Mouse (Mus musculus) cerebellum, adult 11 months (tissue): Measurements from ENCODE around the gene Ikzf1.

Source experiments
- DNase-seq: peaks from one replicate; pipeline ENCODE4 v3.0.0; 2022

Gene Ikzf1

GRCm38 (mm10) chr11:11684930-11685852, at the start of gene Ikzf1:
Ikzf1 (plus strand) TSS chr11:11685003.
- DNase-seq: no peak

GRCm38 (mm10) chr11:11644303-11644702, 40.5 kb upstream of the Ikzf1 start:
- DNase-seq: no peak

GRCm38 (mm10) chr11:11656388-11656787, 28.4 kb upstream of the Ikzf1 start:
- no peak for DNase-seq

GRCm38 (mm10) chr11:11656995-11657530, 27.7 kb upstream of the Ikzf1 start:
- DNase-seq: no peak

- DNase-seq: no peak
Observed at GRCm38 (mm10) chr11:11657634-11658033, 27.2 kb upstream of the Ikzf1 start.

- DNase-seq: no peak
Observed at GRCm38 (mm10) chr11:11658834-11659233, 26.0 kb upstream of the Ikzf1 start.

- DNase-seq: no peak
Observed at GRCm38 (mm10) chr11:11660651-11661050, 24.2 kb upstream of the Ikzf1 start.

- DNase-seq: no peak
Observed at GRCm38 (mm10) chr11:11667254-11667921, 17.4 kb upstream of the Ikzf1 start.

GRCm38 (mm10) chr11:11667922-11668290, 16.9 kb upstream of the Ikzf1 start:
- DNase-seq: no peak

- DNase-seq: no peak
Observed at GRCm38 (mm10) chr11:11672974-11673373, 11.8 kb upstream of the Ikzf1 start.

- DNase-seq: no peak
Observed at GRCm38 (mm10) chr11:11675063-11675462, 9.7 kb upstream of the Ikzf1 start.

GRCm38 (mm10) chr11:11676068-11676741, 8.6 kb upstream of the Ikzf1 start:
- DNase-seq: no peak

- no peak for DNase-seq
Observed at GRCm38 (mm10) chr11:11677165-11677564, 7.6 kb upstream of the Ikzf1 start.

GRCm38 (mm10) chr11:11678972-11679371, 5.8 kb upstream of the Ikzf1 start:
- no peak for DNase-seq

GRCm38 (mm10) chr11:11684056-11684929, 510 bp upstream of the Ikzf1 start:
- no peak for DNase-seq

GRCm38 (mm10) chr11:11685853-11686395, 1.1 kb downstream of the Ikzf1 start:
- DNase-seq: no peak

GRCm38 (mm10) chr11:11686569-11687051, 1.8 kb downstream of the Ikzf1 start:
- no peak for DNase-seq

- no peak for DNase-seq
Observed at GRCm38 (mm10) chr11:11687551-11688185, 2.9 kb downstream of the Ikzf1 start.

- DNase-seq: no peak
Observed at GRCm38 (mm10) chr11:11688766-11689330, 4.0 kb downstream of the Ikzf1 start.

GRCm38 (mm10) chr11:11689701-11690058, 4.9 kb downstream of the Ikzf1 start:
- no peak for DNase-seq
